ENCODE assay signal across 9 mouse cellular contexts in genomic region chr3:135249104-135249503, GRCm38 (mm10). TPM values are rescaled to one million over a fixed set of nuclear protein-coding genes. Genes with fewer than 3 reads are reported as not detected.
A peak's percentile ranks its signal among the peaks of the same experiment; 100 is the strongest.
DNase-seq lines count a peak whose midpoint lies in the region; ATAC-seq lines count a peak whose summit lies in the region.
"Had no signal": no experiment of that assay in that cellular context is flagged by ENCODE, and none has a peak within 500 bp of the region (broad histone marks: within the 10 kb centered on the region; RNA-seq: fewer than 3 reads in every experiment).

No protein-coding gene starts in this region.

- H3K27me3 ChIP-seq in lung, embryonic 15.5 days: no peaks in the 10 kb centered on the region
- no peaks in the 10 kb centered on the region for H3K27me3 ChIP-seq in limb, embryonic 10.5 days (ENCODE audit: low read depth, poor library complexity, severe bottlenecking)

- H3K9ac ChIP-seq in lung, embryonic 15.5 days: no peak overlapping the region

- H3K4me1 ChIP-seq in lung, embryonic 15.5 days: no peaks in the 10 kb centered on the region
- H3K4me1 ChIP-seq in limb, embryonic 10.5 days: no peaks in the 10 kb centered on the region

- ATAC-seq in lung, embryonic 15.5 days (ENCODE audit: borderline replicate concordance, extremely low read depth, low FRiP score, low TSS enrichment): peak; percentile 79
- ATAC-seq in erythroid progenitor cell, adult 5-6 weeks (replicated peaks; ENCODE audit: low FRiP score, poor library complexity, severe bottlenecking): peak; percentile 85
- ATAC-seq: inflammation-experienced regulatory T-cells, adult 6 months had no signal

- 68% methylated on average over 6 of the region's 6 CpGs for WGBS in lung, embryonic 15.5 days
- 87% methylated on average over 6 of the region's 6 CpGs for WGBS in limb, embryonic 10.5 days

- H3K9me3 ChIP-seq in lung, embryonic 15.5 days: no peaks in the 10 kb centered on the region
- H3K9me3 ChIP-seq in limb, embryonic 10.5 days (replicated peaks): no peaks in the 10 kb centered on the region

- no peak overlapping the region for H3K27ac ChIP-seq in lung, embryonic 15.5 days
- no peak overlapping the region for H3K27ac ChIP-seq in limb, embryonic 10.5 days

- peaks cover 72% of the 10 kb centered on the region for H3K36me3 ChIP-seq in lung, embryonic 15.5 days
- H3K36me3 ChIP-seq in limb, embryonic 10.5 days: peaks cover 97% of the 10 kb centered on the region

- H3K4me3 ChIP-seq in lung, embryonic 15.5 days: no peak overlapping the region
- H3K4me3 ChIP-seq in limb, embryonic 10.5 days: no peak overlapping the region

- no peak for DNase-seq in lung, postnatal 10 days
- peak; percentile 41 for DNase-seq in limb, embryonic 10.5 days (ENCODE audit: low spot score)
- DNase-seq in skeletal muscle tissue, adult 2 months (ENCODE audit: low read depth, low spot score): peak; percentile 20
- no peak for DNase-seq in layer of hippocampus, adult 11-12 months (ENCODE audit: low spot score)
- DNase-seq in cerebellum, adult 9-11 months: no peak
- DNase-seq: cerebellum, postnatal 25 days had no signal

- H3K4me2 ChIP-seq in lung, embryonic 15.5 days: no peak overlapping the region

RNA-seq across cellular contexts. Expression of gene Bdh2, which starts 31.9 kb away (rescaled TPM):
- polyA plus RNA-seq in lung, embryonic 15.5 days (2015; fragmentation: Nextera tagmentation; extraction: Ambion mirVana): 7.6 TPM in 2 replicates
- total RNA-seq in erythroid progenitor cell, adult 5-6 weeks (2015; ENCODE audit: low replicate concordance): not detected in 2 replicates
- total RNA-seq in erythroid progenitor cell, adult 5-6 weeks (2017; ENCODE audit: low replicate concordance): not detected in 2 replicates
- polyA plus RNA-seq in limb, embryonic 10.5 days (2016; fragmentation: Nextera tagmentation; extraction: Ambion mirVana): 3.6 and 6.1 TPM in 2 replicates

RNA-seq across cellular contexts. Expression of gene Cenpe, which starts 36.8 kb away (rescaled TPM):
- polyA plus RNA-seq in lung, embryonic 15.5 days (2015; fragmentation: Nextera tagmentation; extraction: Ambion mirVana): 29.2 and 31.0 TPM in 2 replicates
- 289 and 319 TPM in 2 replicates for total RNA-seq in erythroid progenitor cell, adult 5-6 weeks (2015; ENCODE audit: low replicate concordance)
- total RNA-seq in erythroid progenitor cell, adult 5-6 weeks (2017; ENCODE audit: low replicate concordance): 412 and 434 TPM in 2 replicates
- polyA plus RNA-seq in limb, embryonic 10.5 days (2016; fragmentation: Nextera tagmentation; extraction: Ambion mirVana): 29.9 and 39.5 TPM in 2 replicates

RNA-seq across cellular contexts. Expression of gene Slc9b2, which starts 58.4 kb away (rescaled TPM):
- polyA plus RNA-seq in lung, embryonic 15.5 days (2015; fragmentation: Nextera tagmentation; extraction: Ambion mirVana): 1.2 and 1.3 TPM in 2 replicates
- not detected in 2 replicates for total RNA-seq in erythroid progenitor cell, adult 5-6 weeks (2015; ENCODE audit: low replicate concordance)
- 0.23 TPM in 1 of 2 replicates, not detected in the other for total RNA-seq in erythroid progenitor cell, adult 5-6 weeks (2017; ENCODE audit: low replicate concordance)
- 3.9 and 4.1 TPM in 2 replicates for polyA plus RNA-seq in limb, embryonic 10.5 days (2016; fragmentation: Nextera tagmentation; extraction: Ambion mirVana)

Comparison
In these comparisons a context has a peak if more than half of its experiments do, and no peak if none do; other contexts are left out.
1. DNase-seq: peak in limb, embryonic 10.5 days (single experiment) and skeletal muscle tissue, adult 2 months (single experiment); none in lung, postnatal 10 days (single experiment), layer of hippocampus, adult 11-12 months (single experiment) and cerebellum, adult 9-11 months (single experiment).